Mouse (Mus musculus): ENCODE results near the gene Abca7. TPM values are rescaled to one million over a fixed set of nuclear protein-coding genes. Genes with fewer than 3 reads are reported as not detected.
A peak's percentile ranks its signal among the peaks of the same experiment; 100 is the strongest.
"Not testable (repeated sequence)": the region's sequence is repeated elsewhere in the genome, so short reads cannot be mapped to it uniquely, and the experiment has no call there.

Gene Abca7
- total RNA-seq (2021), result 1 to 10 TPM; 7.2 to 8.1 TPM

DNA sequence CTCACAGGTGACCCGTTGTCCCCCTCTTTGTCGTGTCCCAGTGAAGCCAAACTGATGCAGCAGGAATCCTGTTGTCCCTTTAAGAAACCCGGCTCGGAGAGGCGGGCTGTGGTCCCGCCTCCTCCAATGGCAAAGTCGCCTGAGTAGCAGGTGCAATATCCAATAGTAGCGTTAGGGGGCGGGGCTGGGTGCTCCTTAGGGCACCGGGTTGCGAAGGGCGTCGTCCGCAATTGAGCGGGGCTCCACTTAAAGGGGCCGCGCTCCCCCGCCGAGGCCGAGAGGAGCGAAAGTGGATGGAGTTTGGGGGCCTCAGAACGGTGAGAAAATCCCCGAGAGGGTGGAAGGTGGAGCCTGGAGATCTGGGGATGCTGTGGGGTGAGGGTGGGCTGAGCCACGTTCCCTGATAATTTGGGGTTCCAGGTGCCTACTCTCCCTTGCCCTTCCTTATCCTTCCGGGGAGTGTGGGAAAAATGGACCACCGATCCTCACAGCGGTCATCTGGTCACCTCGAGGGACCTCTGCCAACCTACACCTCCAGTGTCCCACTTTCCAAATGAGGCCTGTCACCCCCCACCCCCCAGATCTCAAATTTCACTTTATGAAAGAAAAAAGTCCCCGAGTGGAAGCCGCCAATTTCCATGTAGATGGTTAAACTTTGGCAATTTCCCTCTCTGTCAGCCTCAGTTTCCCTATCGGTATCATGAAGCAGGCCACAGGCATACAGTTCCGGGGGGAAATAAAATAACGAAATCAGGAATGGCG is at the start of gene Abca7:
TSS of gene Abca7 (plus strand) at position 223 of the 762 bp plus-strand sequence.
- intact Hi-C loops (cut with DNase I), result no loop called here
- peak; percentile 99 for DNase-seq

DNA sequence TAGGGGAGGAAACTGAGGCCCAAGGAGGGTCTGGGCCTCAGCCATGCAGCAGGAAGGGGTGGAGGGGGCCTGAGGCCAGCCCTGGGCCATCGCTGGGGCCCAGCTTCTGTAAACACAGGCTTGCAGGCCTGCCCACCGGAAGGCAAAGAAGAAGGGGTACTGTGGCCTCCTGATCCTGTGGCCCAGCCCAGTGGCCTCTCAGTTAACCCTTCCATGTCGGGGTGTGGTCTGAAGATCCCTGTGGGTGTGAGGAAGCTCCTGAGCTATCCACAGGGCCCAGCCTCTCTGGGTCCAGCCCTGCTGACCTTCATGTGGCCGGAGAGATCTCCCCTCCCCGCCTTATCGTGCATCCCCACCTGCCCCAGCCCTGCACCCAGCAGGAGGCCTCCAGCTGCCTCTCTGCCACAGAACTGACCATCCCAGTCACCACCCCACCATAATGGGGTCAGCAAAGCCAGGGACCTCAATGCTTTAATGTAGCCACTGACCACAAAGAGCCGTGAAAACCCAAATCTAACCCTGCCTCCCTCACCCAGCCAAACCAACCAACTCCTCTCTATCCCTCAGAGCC is 49.5 kb upstream of the Abca7 start:
- intact Hi-C loops (cut with DNase I), result no loop called here
- DNase-seq, result no peak

DNA sequence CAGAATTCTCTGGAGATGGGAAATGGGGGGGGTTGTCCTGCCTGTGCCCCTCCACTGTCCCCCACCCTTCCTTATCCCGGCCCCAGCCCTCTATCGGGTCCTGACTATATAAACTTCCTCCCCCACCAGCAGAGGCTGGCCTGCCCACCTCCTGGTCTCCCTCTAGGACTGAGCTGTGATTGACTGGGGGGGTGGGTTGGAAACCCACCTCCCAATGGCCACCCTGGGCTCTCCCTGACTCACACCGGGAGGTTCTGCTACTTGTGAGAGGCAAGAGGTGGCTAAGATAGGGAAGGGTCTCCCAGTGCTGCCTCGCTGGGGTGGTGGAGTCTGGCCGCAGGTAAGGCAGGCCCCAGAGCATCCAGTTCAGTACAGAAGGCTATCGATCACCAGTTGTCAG is 48.8 kb upstream of the Abca7 start:
- intact Hi-C loops (cut with DNase I), result no loop called here
- no peak for DNase-seq

DNA sequence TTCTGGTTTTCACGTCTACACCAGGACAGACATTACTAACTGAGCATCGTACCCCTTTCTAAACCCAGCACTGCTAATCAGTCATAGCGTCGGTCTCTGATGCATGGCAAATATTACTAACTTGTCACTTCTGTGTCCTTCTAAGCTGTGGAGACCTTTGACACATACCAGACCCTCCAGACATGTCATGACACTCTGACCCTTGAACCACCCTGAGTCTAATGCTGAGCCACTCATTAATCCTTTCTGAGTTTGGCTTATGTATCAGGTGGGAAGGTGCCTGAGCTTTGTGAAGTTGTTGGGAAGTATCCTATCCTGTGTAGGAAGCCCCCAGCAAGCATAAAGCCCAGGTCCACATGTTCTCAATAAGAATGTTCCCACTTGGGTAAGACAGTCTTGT is 46.4 kb upstream of the Abca7 start:
- intact Hi-C loops (cut with DNase I), result no loop called here
- no peak for DNase-seq

DNA sequence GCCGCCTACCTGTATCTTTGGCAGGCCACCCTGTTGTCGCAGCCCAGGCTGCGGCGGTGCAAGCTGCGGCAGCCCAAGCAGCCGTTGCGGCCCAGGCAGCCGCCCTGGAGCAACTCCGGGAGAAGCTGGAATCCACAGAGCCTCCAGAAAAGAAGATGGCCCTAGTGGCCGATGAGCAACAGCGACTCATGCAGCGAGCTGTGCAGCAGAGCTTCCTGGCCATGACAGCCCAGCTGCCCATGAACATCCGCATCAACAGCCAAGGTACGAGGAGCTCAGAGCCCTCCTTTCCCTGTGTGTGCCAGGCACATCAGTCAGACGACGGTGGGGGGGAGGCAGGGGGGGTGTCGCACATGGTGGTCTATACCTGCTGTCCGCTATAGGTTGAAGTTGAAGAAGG is 45.6 kb upstream of the Abca7 start:
- no peak for DNase-seq
- intact Hi-C loops (cut with DNase I), result no loop called here

DNA sequence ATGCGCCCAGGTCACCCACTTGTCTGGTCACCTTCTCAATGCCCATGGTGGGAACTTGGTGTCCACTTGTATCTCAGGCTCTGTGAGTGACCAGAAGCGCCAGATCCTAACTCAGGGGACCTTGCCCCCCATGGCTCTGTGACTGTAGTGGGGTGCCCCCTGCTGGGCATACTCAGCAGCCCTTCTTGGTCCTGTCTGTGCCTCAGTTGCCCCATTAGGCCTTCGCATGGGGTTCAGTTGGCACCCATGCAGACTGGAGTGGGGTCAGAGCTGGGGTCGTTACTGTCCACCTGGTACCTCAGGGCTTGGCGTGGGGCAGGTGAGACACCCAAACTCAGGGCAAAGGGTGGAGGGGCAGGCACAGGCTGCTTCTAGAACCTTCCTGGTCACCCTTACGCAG is 42.3 kb upstream of the Abca7 start:
- intact Hi-C loops (cut with DNase I), result no loop called here
- no peak for DNase-seq

DNA sequence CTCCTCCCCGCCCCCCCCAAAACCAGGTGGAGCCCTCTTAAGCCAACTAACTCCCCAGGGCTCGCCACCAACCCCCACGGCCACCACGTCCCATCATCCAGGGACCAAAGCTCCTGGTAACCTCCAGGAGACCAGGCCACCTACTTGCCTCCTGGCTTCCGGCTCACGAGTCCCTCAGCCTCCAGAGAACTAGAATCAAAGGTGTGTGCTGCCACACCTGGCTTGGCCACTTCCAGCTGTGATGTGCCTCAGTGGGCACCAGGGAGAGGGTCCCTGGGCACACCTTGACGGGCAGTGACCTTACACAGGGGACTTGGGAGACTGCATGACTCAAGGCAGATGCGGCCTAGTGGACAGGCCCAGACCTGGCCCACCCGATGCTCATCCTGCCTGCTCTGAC is 40.6 kb upstream of the Abca7 start:
- no peak for DNase-seq
- intact Hi-C loops (cut with DNase I), result no loop called here

DNA sequence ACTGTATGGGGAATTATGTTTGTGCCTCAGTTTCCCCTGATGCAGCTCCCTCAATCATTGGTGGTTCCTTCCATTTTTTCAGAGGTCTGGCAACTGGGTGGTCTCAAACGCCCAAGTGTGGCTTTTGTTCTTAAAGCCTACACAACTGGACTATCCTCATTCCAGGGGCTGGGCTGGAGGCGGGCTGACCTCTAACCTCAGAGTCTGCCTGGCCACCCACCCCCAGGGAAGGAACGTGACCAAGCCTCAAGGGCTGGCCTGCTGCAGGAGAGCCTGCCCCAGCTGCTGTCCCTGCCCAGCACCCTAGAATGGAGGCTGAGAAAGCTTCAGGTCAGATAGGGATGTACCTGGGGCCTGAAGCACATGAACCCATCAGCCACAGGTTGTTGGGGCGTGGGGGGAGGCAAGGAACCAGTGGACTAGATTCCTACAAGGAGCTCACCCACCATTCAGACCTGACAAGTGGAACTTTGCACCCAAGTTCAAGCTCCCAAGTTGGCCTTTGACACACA is 39.6 kb upstream of the Abca7 start:
- intact Hi-C loops (cut with DNase I), result no loop called here
- DNase-seq, result no peak

DNA sequence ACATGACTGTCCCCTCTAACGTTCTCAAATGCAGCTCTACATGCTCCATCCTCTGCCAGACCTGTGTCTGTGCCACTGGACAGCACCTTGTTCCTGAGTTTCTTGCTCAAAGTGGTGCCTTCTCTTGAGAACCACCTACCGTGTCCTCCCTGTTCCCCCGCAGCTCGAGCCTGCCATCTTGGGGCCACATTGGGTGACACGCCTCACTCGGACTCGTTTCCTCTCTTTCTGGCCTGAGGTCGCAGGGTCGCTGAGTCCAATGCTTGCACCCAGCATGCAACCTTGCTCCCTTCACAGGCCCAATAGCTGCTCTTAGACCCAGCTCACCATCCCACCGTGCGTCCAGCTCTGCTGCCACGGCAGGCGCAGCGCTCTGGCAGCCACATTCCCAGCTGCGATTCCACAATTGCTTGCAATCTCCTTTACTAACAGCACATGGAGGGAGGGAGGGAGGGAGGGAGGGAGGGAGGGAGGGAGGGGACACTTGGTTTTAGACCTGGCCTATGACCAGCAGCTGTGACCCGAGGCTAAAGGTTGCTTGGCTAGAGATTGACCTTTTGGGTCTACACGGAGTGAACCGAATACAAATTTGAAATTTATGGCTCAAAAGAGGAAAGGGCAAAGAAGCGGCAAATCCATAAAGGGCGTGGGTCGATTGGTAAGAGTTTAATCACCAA is 38.0 kb upstream of the Abca7 start:
- intact Hi-C loops (cut with DNase I), result no loop called here
- DNase-seq, result peak; percentile 83

DNA sequence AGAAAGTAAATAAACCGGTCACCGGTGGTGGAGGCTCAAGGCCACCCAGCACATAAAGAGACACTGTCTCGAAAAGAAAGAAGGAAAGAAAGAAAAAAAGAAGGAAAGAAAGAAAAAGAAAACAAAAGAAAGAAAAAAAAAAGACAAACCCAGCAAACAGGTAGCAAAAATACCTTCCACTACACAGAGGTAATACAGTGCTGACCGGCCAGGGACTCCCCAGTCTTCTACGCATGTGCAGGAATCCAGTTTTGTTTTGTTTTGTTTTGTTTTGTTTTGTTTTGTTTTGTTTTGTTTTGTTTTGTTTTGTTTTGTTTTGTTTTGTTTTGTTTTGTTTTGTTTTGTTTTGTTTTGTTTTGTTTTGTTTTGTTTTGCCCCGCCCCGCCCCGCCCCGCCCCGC is 36.9 kb upstream of the Abca7 start:
- DNase-seq; intact Hi-C loops (cut with DNase I): not testable (repeated sequence)

DNA sequence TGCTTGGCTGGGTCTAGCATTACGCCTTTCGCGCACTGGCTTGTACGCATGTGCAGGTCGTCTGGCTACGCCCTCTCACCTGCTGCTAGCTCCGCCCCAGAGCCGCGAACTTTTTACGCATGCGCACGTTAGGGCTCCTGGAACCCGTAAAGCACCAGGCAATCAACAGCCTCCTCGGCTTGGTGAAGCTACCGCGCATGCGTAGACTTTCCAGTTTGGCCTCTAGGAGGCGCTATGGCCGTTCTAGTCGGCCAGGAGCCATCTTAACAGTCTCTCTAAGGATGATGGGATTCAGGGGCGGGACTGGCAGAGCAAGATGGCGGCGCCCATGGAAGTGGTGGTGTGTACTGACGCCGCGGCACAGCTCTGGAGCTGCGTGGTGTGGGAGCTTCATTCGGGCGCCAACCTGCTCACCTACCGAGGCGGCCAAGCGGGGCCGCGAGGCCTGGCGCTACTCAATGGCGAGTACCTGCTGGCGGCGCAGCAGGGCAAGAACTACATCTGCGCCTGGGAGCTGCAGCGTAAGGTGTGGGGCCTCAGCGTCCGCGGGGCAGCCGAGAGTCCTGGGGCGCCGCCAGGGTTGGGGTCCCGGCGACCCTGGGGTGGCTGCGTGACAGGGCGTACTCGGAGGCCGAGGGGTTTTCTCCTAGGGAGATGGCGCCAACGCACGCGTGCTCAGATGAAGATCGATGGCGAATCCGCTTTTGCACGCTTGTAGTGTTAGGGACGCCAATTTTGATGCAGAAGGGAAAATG is 36.3 kb upstream of the Abca7 start, which contains the start of gene Wdr18:
TSS of gene Wdr18 (plus strand) at position 306 of the 755 bp plus-strand sequence.
- intact Hi-C loops (cut with DNase I), result no loop called here
- peak; percentile 98 for DNase-seq

DNA sequence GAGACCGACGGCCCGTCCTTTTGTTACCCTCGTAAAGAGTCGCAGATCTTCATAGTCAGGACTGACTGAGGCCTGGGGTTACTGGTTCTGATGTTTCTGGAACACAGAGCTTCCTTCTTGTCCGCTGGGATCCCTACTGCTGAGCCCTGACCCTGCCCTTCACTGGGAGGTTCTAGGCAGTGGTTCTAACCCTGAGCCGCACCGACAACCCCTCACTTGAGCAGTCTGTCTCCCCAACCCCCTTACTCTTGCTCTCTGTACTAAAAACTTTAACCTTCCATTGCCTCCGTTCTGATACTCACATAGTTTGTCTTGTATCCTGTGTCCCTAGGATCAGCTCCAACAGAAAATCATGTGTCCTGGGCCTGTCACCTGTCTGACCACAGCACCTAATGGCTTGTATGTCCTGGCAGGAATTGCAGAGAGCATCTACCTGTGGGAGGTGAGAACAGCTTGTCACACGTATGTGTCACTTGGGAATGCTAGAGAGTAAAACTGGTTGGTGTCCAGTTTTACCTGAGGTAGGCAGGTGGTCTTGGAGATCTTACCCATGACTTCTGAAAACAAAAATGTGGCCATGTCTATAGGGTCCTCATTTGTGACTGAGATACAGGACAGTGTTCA is 35.5 kb upstream of the Abca7 start:
- DNase-seq, result no peak
- intact Hi-C loops (cut with DNase I), result no loop called here

DNA sequence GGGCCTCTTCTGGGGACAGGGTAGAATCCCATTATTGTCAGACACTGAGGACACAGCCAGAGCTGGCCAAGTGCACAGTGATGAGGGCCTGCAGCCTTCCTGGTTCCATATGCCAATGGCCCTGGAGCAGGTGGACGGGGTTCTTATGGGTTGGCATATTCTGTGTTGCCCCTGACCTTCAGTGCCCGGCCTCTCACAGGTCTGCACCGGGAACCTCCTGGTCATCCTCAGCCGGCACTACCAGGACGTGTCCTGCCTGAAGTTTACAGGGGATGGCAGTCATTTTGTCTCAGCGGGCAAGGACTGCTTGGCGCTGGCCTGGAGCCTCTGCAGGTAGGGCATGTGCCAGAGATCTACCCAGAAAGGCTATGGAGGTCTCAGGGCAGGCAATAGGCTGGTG is 31.6 kb upstream of the Abca7 start:
- intact Hi-C loops (cut with DNase I), result no loop called here
- no peak for DNase-seq

DNA sequence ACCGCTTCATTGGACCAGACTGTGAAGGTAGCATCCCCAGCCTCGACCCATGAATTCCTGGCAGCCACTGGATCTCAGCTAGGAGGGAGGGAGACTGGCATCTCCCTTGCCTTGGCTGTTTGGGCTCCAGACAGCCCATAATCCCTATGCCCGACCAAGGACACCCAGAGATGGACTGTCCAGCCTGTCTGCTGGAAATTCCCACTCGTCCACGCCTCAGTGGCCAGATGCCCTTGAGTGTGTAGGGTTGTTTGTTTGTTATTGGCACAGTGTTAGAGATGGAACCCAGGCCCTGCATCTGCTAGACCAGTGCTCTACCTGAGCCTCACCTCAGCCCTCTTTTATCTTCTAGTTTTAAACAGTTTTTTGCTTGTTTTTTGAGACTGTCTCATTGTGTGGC is 31.0 kb upstream of the Abca7 start:
- intact Hi-C loops (cut with DNase I), result no loop called here
- no peak for DNase-seq

DNA sequence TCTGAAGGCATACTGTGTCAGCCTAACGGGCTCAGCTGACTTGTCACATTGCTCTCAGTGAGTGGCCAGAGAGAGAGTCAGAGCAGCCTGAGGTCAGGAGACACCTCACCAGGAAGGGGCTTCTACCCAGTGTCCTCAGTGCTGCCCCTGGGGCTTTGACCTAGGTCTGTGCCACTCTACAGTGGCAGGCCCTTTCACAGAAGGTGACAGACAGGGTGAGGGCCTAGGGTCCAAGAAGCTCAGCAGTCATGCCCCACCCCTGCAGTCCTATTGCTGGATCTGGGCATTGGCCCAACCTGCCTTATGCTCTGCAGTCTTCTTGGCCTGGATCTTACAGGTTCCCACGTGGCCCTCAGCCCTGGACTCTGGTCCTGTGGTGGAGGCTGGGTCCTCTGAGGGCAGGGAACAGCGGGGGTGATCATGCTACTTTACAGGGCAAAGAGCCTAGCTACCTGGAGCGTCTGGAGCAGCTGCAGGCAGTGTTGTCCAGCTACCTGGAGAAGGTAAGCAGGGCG is 29.4 kb upstream of the Abca7 start:
- intact Hi-C loops (cut with DNase I), result no loop called here
- peak; percentile 67 for DNase-seq

DNA sequence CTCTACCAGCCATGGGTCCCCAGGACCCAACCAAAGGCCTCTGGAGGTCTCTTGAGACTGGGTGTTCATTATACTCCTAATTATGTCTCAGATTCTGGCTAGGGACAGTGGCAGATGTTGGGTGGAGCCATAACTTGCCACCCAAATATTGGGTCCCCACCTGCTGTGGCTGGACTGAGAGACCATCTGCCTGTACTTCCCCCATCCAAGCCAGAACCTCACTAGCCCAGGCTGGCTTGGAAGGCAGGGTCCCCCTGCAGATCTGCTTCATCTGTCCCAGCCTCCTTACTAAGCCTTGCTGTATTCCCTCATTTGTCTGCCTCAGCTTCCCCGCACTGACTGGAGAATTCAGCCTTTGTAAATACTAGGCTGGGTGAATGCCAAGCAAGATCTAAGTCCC is 28.1 kb upstream of the Abca7 start:
- peak; percentile 58 for DNase-seq
- intact Hi-C loops (cut with DNase I), result no loop called here

DNA sequence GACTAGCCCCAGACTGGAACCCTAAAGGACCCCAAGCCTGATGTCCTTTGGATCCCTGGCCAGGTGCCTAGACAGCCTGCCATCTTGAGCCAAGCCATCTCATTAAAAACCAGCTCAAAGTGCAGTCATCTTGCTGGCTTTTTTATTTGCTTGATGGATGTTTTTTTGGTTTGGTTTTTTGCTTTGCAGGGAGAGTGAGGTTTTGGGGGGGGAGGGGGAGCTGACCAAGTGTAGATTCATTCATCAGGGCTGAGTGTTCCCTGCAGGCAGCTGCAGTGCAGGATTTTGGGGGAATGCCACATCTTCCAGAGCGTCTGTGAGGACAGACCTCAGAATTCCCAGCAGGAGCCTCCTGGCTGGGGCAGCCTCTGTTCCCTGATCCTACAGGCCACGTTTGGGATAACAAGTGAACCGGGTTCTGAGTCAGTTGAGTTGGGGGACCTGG is 27.1 kb upstream of the Abca7 start:
- DNase-seq, result peak; percentile 67
- intact Hi-C loops (cut with DNase I), result no loop called here

DNA sequence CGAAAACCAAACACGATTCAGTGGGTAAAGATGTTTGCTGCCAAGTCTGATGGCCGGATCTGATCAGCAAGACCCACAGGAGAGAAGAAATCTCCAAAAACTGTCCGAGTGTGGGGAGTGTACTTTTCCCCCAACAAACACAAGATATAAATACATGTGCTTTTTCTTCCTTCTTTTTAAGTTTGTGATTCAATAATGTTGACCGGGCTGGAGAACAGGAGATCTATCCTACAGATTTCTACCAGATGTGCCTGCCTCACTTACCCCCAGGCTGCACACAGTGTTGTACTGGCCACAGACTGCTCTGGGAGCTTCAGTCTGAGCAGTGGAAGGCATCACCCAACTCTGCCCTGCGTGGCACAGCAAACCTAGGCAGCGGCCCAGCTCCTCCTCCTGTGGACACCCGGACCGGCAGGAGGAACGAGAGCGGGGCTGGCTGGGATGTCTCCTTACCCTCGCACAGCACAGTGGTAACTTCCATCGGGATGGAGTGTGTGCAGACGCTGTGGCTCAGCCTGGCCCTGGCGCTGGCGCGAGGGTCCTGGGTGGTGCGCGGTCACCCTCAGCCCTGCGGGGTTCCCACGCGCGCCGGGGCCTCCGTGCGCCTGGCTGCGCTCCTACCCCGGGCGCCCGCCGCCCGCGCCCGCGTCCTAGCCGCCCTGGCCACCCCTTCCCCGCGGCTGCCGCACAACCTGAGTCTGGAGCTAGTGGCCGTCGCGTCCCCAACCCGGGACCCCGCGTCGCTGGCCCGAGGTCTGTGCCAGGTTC is 25.7 kb upstream of the Abca7 start, which contains the start of gene Grin3b:
TSS of gene Grin3b (plus strand) at position 301 of the 768 bp plus-strand sequence.
- DNase-seq, result no peak
- intact Hi-C loops (cut with DNase I), result no loop called here

DNA sequence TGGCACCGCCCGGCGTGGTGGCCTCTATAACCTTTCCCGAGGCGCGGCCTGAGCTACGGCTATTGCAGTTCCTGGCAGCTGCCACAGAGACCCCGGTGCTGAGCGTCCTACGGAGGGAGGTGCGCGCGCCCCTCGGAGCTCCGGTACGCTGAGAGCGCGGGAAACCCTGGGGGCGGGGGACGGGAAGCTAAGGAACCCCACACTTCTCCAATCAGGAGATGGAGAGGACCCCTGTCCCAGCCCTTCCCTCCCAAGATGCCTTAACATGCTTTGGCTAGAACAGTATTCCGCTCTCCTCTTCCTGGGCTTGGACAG is 25.2 kb upstream of the Abca7 start:
- no peak for DNase-seq
- intact Hi-C loops (cut with DNase I), result no loop called here

DNA sequence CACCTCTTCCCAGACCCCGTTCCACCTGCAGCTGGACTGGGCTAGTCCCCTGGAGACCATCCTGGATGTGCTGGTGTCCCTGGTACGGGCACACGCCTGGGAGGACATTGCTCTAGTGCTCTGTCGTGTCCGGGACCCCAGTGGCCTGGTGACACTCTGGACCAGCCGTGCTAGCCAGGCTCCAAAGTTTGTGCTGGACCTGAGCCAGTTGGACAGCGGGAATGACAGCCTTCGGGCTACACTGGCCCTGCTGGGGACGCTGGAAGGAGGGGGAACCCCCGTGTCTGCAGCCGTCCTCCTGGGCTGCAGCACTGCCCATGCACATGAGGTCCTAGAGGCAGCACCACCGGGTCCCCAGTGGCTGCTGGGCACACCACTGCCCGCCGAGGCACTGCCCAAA is 23.5 kb upstream of the Abca7 start:
- DNase-seq, result no peak
- intact Hi-C loops (cut with DNase I), result no loop called here

Measured in left cerebral cortex, postnatal 4 days (tissue).